Mouse (Mus musculus): ENCODE measurements around the gene Hspa12b. TPM values are rescaled to one million over a fixed set of nuclear protein-coding genes. Genes with fewer than 3 reads are reported as not detected.

Gene Hspa12b
- total RNA-seq (2023): not detected

GRCm38 (mm10) chr2:131127161-131127730 is at the start of gene Hspa12b:
TSS of gene Hspa12b (plus strand) at chr2:131127280.

GRCm38 (mm10) chr2:131086667-131087390 is 40.3 kb upstream of the Hspa12b start, which contains the start of gene Siglec1:
TSS of gene Siglec1 (minus strand) at chr2:131086765.

GRCm38 (mm10) chr2:131132930-131133547 is 6.0 kb downstream of the Hspa12b start, which contains the start of gene Gm11037:
TSS of gene Gm11037 (plus strand) at chr2:131133497.

GRCm38 (mm10) chr2:131159938-131160581 is 33.0 kb downstream of the Hspa12b start, which contains the start of gene 1700037H04Rik:
TSS of gene 1700037H04Rik (minus strand) at chr2:131160081.

GRCm38 (mm10) chr2:131179990-131180587 is 53.0 kb downstream of the Hspa12b start, which contains the start of gene Cenpb:
TSS of gene Cenpb (minus strand) at chr2:131180067.

GRCm38 (mm10) chr2:131186771-131187601 is 59.9 kb downstream of the Hspa12b start, which contains the start of the genes Cdc25b and Spef1:
TSS of gene Cdc25b (plus strand) at chr2:131186949.
TSS of gene Spef1 (minus strand) at chr2:131187282.

Other genes starting within 250 kb of the Hspa12b start
- gene 4930402H24Rik, start 220.9 kb upstream of the Hspa12b start, total RNA-seq (2023): 28.0 TPM
- 28.5 TPM for gene Atrn, start 220.8 kb upstream of the Hspa12b start, total RNA-seq (2023)
- gene Gfra4, start 84.2 kb upstream of the Hspa12b start, total RNA-seq (2023): not detected
- 0.41 TPM for gene Adam33, start 63.5 kb upstream of the Hspa12b start, total RNA-seq (2023)
- 0.29 TPM for gene Siglec1, start 40.5 kb upstream of the Hspa12b start, total RNA-seq (2023)
- gene Gm11037, start 6.2 kb downstream of the Hspa12b start, total RNA-seq (2023): not detected
- gene 1700037H04Rik, start 32.8 kb downstream of the Hspa12b start, total RNA-seq (2023): 18.1 TPM
- gene Cenpb, start 52.8 kb downstream of the Hspa12b start, total RNA-seq (2023): 19.1 TPM
- gene Cdc25b, start 59.7 kb downstream of the Hspa12b start, total RNA-seq (2023): 42.4 TPM
- 1.7 TPM for gene Spef1, start 60.0 kb downstream of the Hspa12b start, total RNA-seq (2023)
- gene Ap5s1, start 79.8 kb downstream of the Hspa12b start, total RNA-seq (2023): 4.7 TPM
- gene Mavs, start 106.8 kb downstream of the Hspa12b start, total RNA-seq (2023): 10.6 TPM
- gene Pank2, start 135.2 kb downstream of the Hspa12b start, total RNA-seq (2023): 48.9 TPM
- 2.6 TPM for gene Rnf24, start 225.6 kb downstream of the Hspa12b start, total RNA-seq (2023)